Mouse (Mus musculus) left cerebral cortex, adult 2 months (tissue): Measurements from ENCODE around the gene Kctd5. TPM values are rescaled to one million over a fixed set of nuclear protein-coding genes. Genes with fewer than 3 reads are reported as not detected.
"Not testable (repeated sequence)": the region's sequence is repeated elsewhere in the genome, so short reads cannot be mapped to it uniquely, and the experiment has no call there.

Source experiments
- DNase-seq, 2 experiments: peaks; one replicate each; pipeline ENCODE4 v3.0.0; 2021 to 2022; ENCODE audit warnings: low spot score in 2 of 2, mixed read lengths in 1 of 2; ENCODE audit errors: extremely low spot score in 1 of 2
- H3K27ac ChIP-seq: fragments of 200-600 bp; 2 replicates; pipeline ENCODE4 v1.8.1; 2022
- H3K4me3 ChIP-seq: fragments of 200-600 bp; 2 replicates; pipeline ENCODE4 v1.8.1; 2022
- CTCF ChIP-seq: fragments of 200-600 bp; IDR thresholded peaks from 2 replicates; pipeline ENCODE4 v1.8.1; 2022; ENCODE audit warnings: antibody characterized with exemption, mild to moderate bottlenecking, moderate library complexity
- intact Hi-C: fragments of 180-260 bp; cut with DNase I; formaldehyde crosslinking; loops from one replicate; pipeline ENCODE4 v1.15.1; 2025
- long read RNA-seq, 2 experiments: library from polyadenylated mRNA; stranded (forward); transcript quantifications; one replicate each; pipeline ENCODE4 v2.0.0; 2021; ENCODE audit warnings: borderline mapping rate in 2 of 2
- total RNA-seq, 2 experiments: library from RNA; stranded (reverse); gene quantifications; 2 replicates each; pipeline ENCODE4 v1.2.3; 2021

The Kctd5 gene
- total RNA-seq: 10 to 100 TPM; 25.0 to 26.4 TPM
- long read RNA-seq, experiment 1, transcript Kctd5-201 (6 exons, 2,443 nt): major isoform, 47 of 56 reads
- long read RNA-seq, experiment 1, partial matches to known transcripts: 0 of 56 reads
- long read RNA-seq, experiment 1, other reads (novel, unspliced or antisense): 9 of 56 reads
- long read RNA-seq, experiment 2, transcript Kctd5-201 (6 exons, 2,443 nt): major isoform, 61 of 65 reads
- long read RNA-seq, experiment 2, partial matches to known transcripts: 3 of 65 reads
- long read RNA-seq, experiment 2, other reads (novel, unspliced or antisense): 1 of 65 reads

GRCm38 (mm10) chr17:24072919-24073696 lies at the start of gene Kctd5:
Kctd5 (minus strand) TSS chr17:24073485.
- peak within 1 kb of the TSS; percentile 85 for H3K4me3 ChIP-seq
- intact Hi-C loops: no loop called here
- H3K27ac ChIP-seq: peak within 1 kb of the TSS; percentile 90
- TF ChIP-seq CTCF: no peak; the same call in 1 of the 2 replicates
- DNase-seq: peak; percentile 94 to 96

- intact Hi-C loops: no loop called here
- H3K4me3 ChIP-seq: no peak overlapping the region
- DNase-seq: no peak
- no peak overlapping the region for H3K27ac ChIP-seq
- TF ChIP-seq CTCF: no peak
Measured at GRCm38 (mm10) chr17:24119446-24119845, 46.2 kb upstream of the Kctd5 start.

DNA sequence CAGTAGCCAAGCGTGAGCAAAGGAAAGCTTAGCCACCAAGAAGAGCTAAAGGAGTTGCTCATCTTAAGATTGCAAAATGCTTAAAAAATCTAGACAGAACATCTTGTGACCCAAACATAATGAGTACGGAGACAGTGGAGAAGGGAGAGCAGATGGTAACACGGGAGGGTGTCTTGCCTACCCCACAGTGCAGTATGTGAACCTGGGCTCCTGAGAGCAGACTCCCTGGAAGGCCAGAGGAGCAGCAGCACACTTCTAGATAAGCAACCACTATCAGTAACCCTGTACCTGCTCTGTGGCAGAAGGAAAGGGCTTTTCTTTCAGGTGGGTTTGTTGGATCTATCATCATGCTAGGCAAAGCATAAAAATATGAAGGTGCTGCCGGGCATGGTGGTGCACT lies 39.7 kb upstream of the Kctd5 start:
- no peak for TF ChIP-seq CTCF
- intact Hi-C loops: no loop called here
- DNase-seq: no peak
- H3K27ac ChIP-seq: no peak overlapping the region
- H3K4me3 ChIP-seq: no peak overlapping the region

- no peak overlapping the region for H3K4me3 ChIP-seq
- no peak for DNase-seq
- no peak overlapping the region for H3K27ac ChIP-seq
- intact Hi-C loops: no loop called here
- TF ChIP-seq CTCF: no peak
Measured at GRCm38 (mm10) chr17:24111256-24111655, 38.0 kb upstream of the Kctd5 start.

DNA sequence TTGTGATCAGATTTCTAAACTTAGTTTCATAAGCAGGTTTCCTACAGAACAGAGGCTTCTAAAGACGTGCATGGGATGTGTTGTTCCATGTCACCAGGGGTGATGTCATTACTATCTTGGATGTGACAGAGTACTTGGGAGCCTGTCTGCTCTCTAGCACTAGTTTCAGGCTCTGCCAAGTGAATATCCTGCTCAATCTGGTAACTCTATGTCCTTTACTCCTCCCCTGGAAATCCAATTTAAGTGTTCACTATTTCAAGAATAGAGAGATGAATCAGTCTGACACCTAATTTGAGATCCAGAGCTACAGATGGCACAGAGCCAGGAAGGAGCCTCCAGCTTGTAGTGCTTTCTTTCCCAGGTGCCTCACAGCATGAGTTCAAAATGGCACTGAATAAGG lies 35.6 kb upstream of the Kctd5 start:
- no peak overlapping the region for H3K27ac ChIP-seq
- no peak for TF ChIP-seq CTCF
- no peak overlapping the region for H3K4me3 ChIP-seq
- intact Hi-C loops: no loop called here
- DNase-seq: peak; percentile 24 to 57

GRCm38 (mm10) chr17:24105111-24105510 lies 31.8 kb upstream of the Kctd5 start:
- intact Hi-C loops: no loop called here
- no peak overlapping the region for H3K27ac ChIP-seq
- DNase-seq: no peak
- no peak overlapping the region for H3K4me3 ChIP-seq
- no peak for TF ChIP-seq CTCF

DNA sequence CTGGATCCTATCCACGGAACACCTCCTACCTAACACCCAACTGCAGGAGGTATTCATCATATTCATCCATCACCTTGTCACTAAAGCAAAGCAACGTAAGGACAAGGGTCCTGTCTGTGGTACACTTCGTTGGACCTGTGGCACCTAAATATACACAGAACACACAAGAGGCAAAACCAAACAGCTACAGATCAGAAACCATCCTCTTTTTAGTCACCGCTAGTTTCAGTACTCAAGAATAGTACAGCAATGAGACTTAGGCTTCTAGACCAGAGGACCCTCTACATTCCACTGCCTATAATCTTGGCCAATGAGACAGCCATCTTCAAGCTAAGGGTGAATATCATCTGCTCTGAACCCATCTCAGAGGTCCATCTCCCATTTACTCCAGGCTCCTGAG lies 25.1 kb upstream of the Kctd5 start:
- intact Hi-C loops: no loop called here
- no peak overlapping the region for H3K27ac ChIP-seq
- H3K4me3 ChIP-seq: no peak overlapping the region
- no peak for DNase-seq
- no peak for TF ChIP-seq CTCF

GRCm38 (mm10) chr17:24090575-24090974 lies 17.3 kb upstream of the Kctd5 start:
- Histone ChIP-seq H3K27ac (no peak overlapping the region), H3K4me3 (no peak overlapping the region)
- intact Hi-C loops: no loop called here
- TF ChIP-seq CTCF: no peak
- no peak for DNase-seq

- H3K4me3 ChIP-seq, H3K27ac ChIP-seq, intact Hi-C loops, DNase-seq: not testable (repeated sequence)
Measured at GRCm38 (mm10) chr17:24086399-24086798, 13.1 kb upstream of the Kctd5 start.

- Histone ChIP-seq H3K27ac (no peak overlapping the region), H3K4me3 (no peak overlapping the region)
- no peak for DNase-seq
- intact Hi-C loops: no loop called here
- no peak for TF ChIP-seq CTCF
Measured at GRCm38 (mm10) chr17:24084593-24084992, 11.3 kb upstream of the Kctd5 start.

DNA sequence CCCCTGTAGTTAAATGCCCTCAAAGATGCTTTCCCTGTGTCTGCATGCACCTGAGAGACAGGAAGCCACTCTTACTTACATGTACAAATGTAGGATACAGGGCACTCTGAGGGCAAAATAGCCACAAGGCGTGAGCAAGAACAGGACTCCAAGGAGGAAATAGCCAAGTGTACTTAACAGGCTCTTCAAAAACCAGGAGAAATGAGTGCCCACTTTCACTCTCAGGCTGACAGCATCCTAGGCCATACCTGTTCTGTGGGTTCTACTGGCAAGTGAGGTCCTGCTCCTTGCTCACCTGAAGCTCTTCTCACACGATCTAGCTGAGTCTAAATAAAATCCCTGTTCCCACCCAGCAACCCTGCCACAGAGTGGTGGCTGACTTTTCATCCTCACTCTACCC lies 3.8 kb upstream of the Kctd5 start:
- TF ChIP-seq CTCF: no peak
- Histone ChIP-seq H3K27ac (no peak overlapping the region), H3K4me3 (no peak overlapping the region)
- no peak for DNase-seq
- intact Hi-C loops: no loop called here

DNA sequence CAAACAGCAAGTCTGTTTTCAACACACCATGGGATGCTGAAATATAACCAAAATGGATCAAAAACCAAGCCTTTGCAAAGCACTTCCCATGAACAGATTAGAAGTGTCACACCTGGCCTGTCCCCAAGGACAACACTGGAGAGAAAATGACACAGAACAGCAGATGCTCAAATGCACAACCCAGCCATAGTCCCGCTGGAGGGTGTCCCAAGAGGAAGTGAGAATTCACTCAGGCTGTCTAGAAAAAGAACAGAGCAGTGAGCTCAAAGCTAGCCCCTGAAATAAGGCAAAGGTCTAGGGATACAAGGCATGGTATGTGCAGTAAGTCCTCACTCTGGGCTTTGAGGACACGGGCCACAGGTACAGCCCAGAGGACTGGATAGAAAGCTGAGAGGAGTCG lies 3.8 kb downstream of the Kctd5 start:
- intact Hi-C loops: no loop called here
- Histone ChIP-seq H3K4me3 (no peak overlapping the region), H3K27ac (peak overlapping the region; percentile 13; the same call in 1 of the 2 replicates)
- TF ChIP-seq CTCF: no peak
- DNase-seq: no peak
